Mouse (Mus musculus) heart, embryonic 11.5 days (tissue): ENCODE data around the gene Tmem190. TPM values are rescaled to one million over a fixed set of nuclear protein-coding genes. Genes with fewer than 3 reads are reported as not detected.
"Not testable (repeated sequence)": the region's sequence is repeated elsewhere in the genome, so short reads cannot be mapped to it uniquely, and the experiment has no call there.

Experiments
- ATAC-seq: fragments of 200-750 bp; cut with Nextera tagmentation; replicated peaks from 2 replicates; pipeline ENCODE4 v1.8.0; 2017; ENCODE audit warnings: moderate library complexity; ENCODE audit not compliant: insufficient number of reproducible peaks, low FRiP score, low TSS enrichment
- H3K27ac ChIP-seq: fragments of 300-500 bp; sonication (generic); 2 replicates; pipeline ENCODE4 v1.5.1; 2014; ENCODE audit warnings: mild to moderate bottlenecking, low read depth, low read length
- H3K27me3 ChIP-seq: fragments of 300-500 bp; sonication (generic); 2 replicates; pipeline ENCODE4 v1.6.1; 2014; ENCODE audit warnings: mild to moderate bottlenecking, low read length, mixed read lengths; ENCODE audit not compliant: control insufficient read depth, insufficient read depth
- H3K36me3 ChIP-seq: fragments of 300-500 bp; sonication (generic); 2 replicates; pipeline ENCODE4 v1.6.1; 2014; ENCODE audit warnings: mild to moderate bottlenecking, low read length, moderate library complexity, mixed read lengths; ENCODE audit not compliant: control insufficient read depth, insufficient read depth
- H3K4me1 ChIP-seq: fragments of 300-500 bp; sonication (generic); 2 replicates; pipeline ENCODE4 v1.6.1; 2014; ENCODE audit warnings: low read length; ENCODE audit not compliant: control insufficient read depth, insufficient read depth
- H3K4me2 ChIP-seq: fragments of 300-500 bp; sonication (generic); 2 replicates; pipeline ENCODE4 v1.6.1; 2014; ENCODE audit warnings: mild to moderate bottlenecking, moderate library complexity
- H3K4me3 ChIP-seq: fragments of 300-500 bp; sonication (generic); 2 replicates; pipeline ENCODE4 v1.5.1; 2014; ENCODE audit warnings: low read depth, low read length
- H3K9ac ChIP-seq: fragments of 300-500 bp; sonication (generic); 2 replicates; pipeline ENCODE4 v1.6.1; 2014; ENCODE audit warnings: mild to moderate bottlenecking, low read depth, low read length, moderate library complexity
- H3K9me3 ChIP-seq: fragments of 300-500 bp; sonication (generic); replicated peaks from 2 replicates; pipeline ENCODE4 v1.6.1; 2016; ENCODE audit warnings: low read length; ENCODE audit not compliant: control insufficient read depth
- WGBS: fragments of 180-500 bp; shearing (Covaris S2); extraction: QIAGEN DNeasy Blood & Tissue Kit; methylation state at CpG from one replicate; pipeline ENCODE4 v1.1.7; 2014; ENCODE audit not compliant: insufficient replicate concordance; 5-methylcytosine and 5-hydroxymethylcytosine counted together
- polyA plus RNA-seq: library from polyadenylated mRNA; unstranded; fragments of >200 nt; fragmentation: Nextera tagmentation; extraction: Ambion mirVana; gene quantifications from 2 replicates; pipeline ENCODE4 v1.2.1, GENCODE M21; 2014

The Tmem190 gene
- polyA plus RNA-seq, 1 experiment from 2014 or later: not detected

DNA sequence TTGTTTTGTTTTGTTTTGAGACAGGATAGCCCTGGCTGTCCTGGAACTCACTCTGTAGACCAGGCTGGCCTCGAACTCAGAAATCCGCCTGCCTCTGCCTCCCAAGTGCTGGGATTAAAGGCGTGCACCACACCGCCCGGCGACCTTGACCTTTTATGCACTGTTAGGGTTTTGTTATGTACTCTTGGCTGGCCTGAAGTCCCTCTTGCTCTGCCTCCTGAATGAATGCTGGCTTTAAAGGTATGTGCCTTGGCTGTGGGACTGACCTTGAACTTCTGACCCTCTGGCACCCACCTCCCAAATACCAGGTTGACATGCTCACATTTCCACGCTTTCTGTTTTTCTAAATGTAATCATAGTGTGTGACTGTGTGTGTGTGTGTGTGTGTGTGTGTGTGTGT, 38.2 kb downstream of the Tmem190 start:
- H3K36me3 ChIP-seq, H3K4me3 ChIP-seq, H3K9ac ChIP-seq, H3K4me1 ChIP-seq, H3K27ac ChIP-seq, H3K27me3 ChIP-seq, H3K4me2 ChIP-seq, ATAC-seq, H3K9me3 ChIP-seq: not testable (repeated sequence)
- WGBS: 85% methylated on average over 7 of the region's 7 CpGs

DNA sequence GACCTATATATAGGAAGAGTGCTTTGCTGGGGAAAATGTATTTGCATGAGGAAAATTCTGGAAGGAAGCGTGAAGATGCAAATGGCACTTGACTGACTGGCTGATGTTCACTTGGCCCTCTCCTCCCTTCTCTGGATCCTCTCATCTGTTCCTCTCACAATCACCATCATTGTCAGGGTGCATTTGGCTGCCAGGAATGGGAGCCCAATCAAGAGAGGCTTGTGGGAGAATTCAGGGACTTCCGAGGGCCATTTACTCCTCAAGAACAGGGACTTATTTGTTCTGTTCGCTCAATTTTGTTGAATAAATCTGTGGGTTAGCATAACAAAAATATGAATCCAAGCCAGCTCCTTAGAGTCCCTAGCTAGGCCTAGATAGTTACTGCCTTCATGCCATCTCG, 39.0 kb downstream of the Tmem190 start:
- no peak overlapping the region for H3K9ac ChIP-seq

GRCm38 (mm10) chr7:4822162-4822907, 39.6 kb downstream of the Tmem190 start:
- Histone ChIP-seq H3K9ac (no peak overlapping the region), H3K36me3 (no peaks in the 10 kb centered on the region), H3K27ac (0 out of 2 replicates have a peak overlapping the region, but pooled peaks have one; percentile 10), H3K4me2 (no peak overlapping the region), H3K4me3 (no peak overlapping the region), H3K9me3 (no peaks in the 10 kb centered on the region), H3K27me3 (no peaks in the 10 kb centered on the region; the same call in 1 of the 2 replicates), H3K4me1 (peaks cover 6% of the 10 kb centered on the region)
- WGBS: 69% methylated on average over 6 of the region's 6 CpGs
- no peak for ATAC-seq

More for the DNA sequence above, 39.0 kb downstream of the Tmem190 start:
- Histone ChIP-seq H3K9me3 (no peaks in the 10 kb centered on the region), H3K36me3 (no peaks in the 10 kb centered on the region), H3K27me3 (no peaks in the 10 kb centered on the region; the same call in 1 of the 2 replicates), H3K4me2 (no peak overlapping the region), H3K4me1 (peaks cover 6% of the 10 kb centered on the region), H3K4me3 (no peak overlapping the region), H3K27ac (no peak overlapping the region)
- no peak for ATAC-seq
- WGBS: 85% methylated on average over 4 of the region's 4 CpGs

- H3K27me3 ChIP-seq: peaks cover 10% of the 10 kb centered on the region
- H3K4me1 ChIP-seq: peaks cover 6% of the 10 kb centered on the region
- no peak overlapping the region for H3K27ac ChIP-seq
- no peak overlapping the region for H3K9ac ChIP-seq
- ATAC-seq: no peak
- no peaks in the 10 kb centered on the region for H3K9me3 ChIP-seq
- H3K36me3 ChIP-seq: no peaks in the 10 kb centered on the region
- no peak overlapping the region for H3K4me2 ChIP-seq
- H3K4me3 ChIP-seq: no peak overlapping the region
- 44% methylated on average over 4 of the region's 4 CpGs for WGBS
Observed at GRCm38 (mm10) chr7:4825365-4825764, 42.6 kb downstream of the Tmem190 start.

- Histone ChIP-seq H3K4me1 (no peaks in the 10 kb centered on the region), H3K4me2 (no peak overlapping the region), H3K4me3 (no peak overlapping the region), H3K9ac (no peak overlapping the region), H3K36me3 (no peaks in the 10 kb centered on the region), H3K9me3 (no peaks in the 10 kb centered on the region), H3K27ac (no peak overlapping the region), H3K27me3 (peaks cover 47% of the 10 kb centered on the region)
- ATAC-seq: no peak
- 5% methylated on average over 12 of the region's 12 CpGs for WGBS
Observed at GRCm38 (mm10) chr7:4830476-4830875, 47.7 kb downstream of the Tmem190 start.

Other genes starting within 250 kb of the Tmem190 start
- gene Syt5, start 235.4 kb upstream of the Tmem190 start, polyA plus RNA-seq: 0.77 and 1.3 TPM in 2 replicates
- gene Ptprh, start 178.9 kb upstream of the Tmem190 start, polyA plus RNA-seq: not detected in 2 replicates
- 3.8 and 4.6 TPM in 2 replicates for gene Tmem86b, start 151.5 kb upstream of the Tmem190 start, polyA plus RNA-seq
- gene Ppp6r1, start 123.9 kb upstream of the Tmem190 start, polyA plus RNA-seq: 3.2 and 7.0 TPM in 2 replicates
- 81.5 and 83.7 TPM in 2 replicates for gene Hspbp1, start 97.9 kb upstream of the Tmem190 start, polyA plus RNA-seq
- gene Brsk1, start 92.3 kb upstream of the Tmem190 start, polyA plus RNA-seq: 1.7 TPM in 2 replicates
- not detected in 2 replicates for gene Tmem150b, start 57.7 kb upstream of the Tmem190 start, polyA plus RNA-seq
- gene Kmt5c, start 42.8 kb upstream of the Tmem190 start, polyA plus RNA-seq: 58.6 and 63.5 TPM in 2 replicates
- gene Cox6b2, start 29.8 kb upstream of the Tmem190 start, polyA plus RNA-seq: 32.9 and 42.4 TPM in 2 replicates
- not detected in 2 replicates for gene Fam71e2, start 11.6 kb upstream of the Tmem190 start, polyA plus RNA-seq
- gene Il11, start 78 bp upstream of the Tmem190 start, polyA plus RNA-seq: not detected in 2 replicates
- gene Tmem238, start 6.7 kb downstream of the Tmem190 start, polyA plus RNA-seq: 2.2 and 2.4 TPM in 2 replicates
- gene Rpl28, start 9.9 kb downstream of the Tmem190 start, polyA plus RNA-seq: 143 and 156 TPM in 2 replicates
- 317 and 378 TPM in 2 replicates for gene Ube2s, start 29.7 kb downstream of the Tmem190 start, polyA plus RNA-seq
- gene Shisa7, start 61.8 kb downstream of the Tmem190 start, polyA plus RNA-seq: 0.09 TPM in 1 of 2 replicates, not detected in the other
- gene Isoc2b, start 87.3 kb downstream of the Tmem190 start, polyA plus RNA-seq: 2.9 and 3.3 TPM in 2 replicates
- gene Isoc2a, start 94.2 kb downstream of the Tmem190 start, polyA plus RNA-seq: 0.59 and 1.1 TPM in 2 replicates
- 0.17 and 0.20 TPM in 2 replicates for gene Gm36210, start 123.6 kb downstream of the Tmem190 start, polyA plus RNA-seq
- gene Zfp628, start 132.3 kb downstream of the Tmem190 start, polyA plus RNA-seq: 2.6 and 2.8 TPM in 2 replicates
- 4.7 and 5.0 TPM in 2 replicates for gene Nat14, start 139.1 kb downstream of the Tmem190 start, polyA plus RNA-seq
- gene Ssc5d, start 142.8 kb downstream of the Tmem190 start, polyA plus RNA-seq: 0.53 and 1.1 TPM in 2 replicates
- 3.3 and 5.4 TPM in 2 replicates for gene Sbk2, start 181.5 kb downstream of the Tmem190 start, polyA plus RNA-seq
- gene Sbk3, start 188.2 kb downstream of the Tmem190 start, polyA plus RNA-seq: 0.44 and 0.49 TPM in 2 replicates
- 32.5 and 38.8 TPM in 2 replicates for gene Zfp579, start 213.2 kb downstream of the Tmem190 start, polyA plus RNA-seq
- 10.2 and 11.0 TPM in 2 replicates for gene Zfp524, start 231.5 kb downstream of the Tmem190 start, polyA plus RNA-seq
- gene Fiz1, start 231.8 kb downstream of the Tmem190 start, polyA plus RNA-seq: 25.5 and 25.9 TPM in 2 replicates
- 0.89 TPM in 1 of 2 replicates, not detected in the other for gene Gm44973, start 232.6 kb downstream of the Tmem190 start, polyA plus RNA-seq
- 3.4 and 5.5 TPM in 2 replicates for gene Zfp865, start 237.4 kb downstream of the Tmem190 start, polyA plus RNA-seq
- 1.5 and 2.9 TPM in 2 replicates for gene Ccdc106, start 237.6 kb downstream of the Tmem190 start, polyA plus RNA-seq